Mouse (Mus musculus) bone marrow, adult 2 months (tissue): ENCODE results near the gene Flywch1.

Experiments
- CTCF ChIP-seq: fragments of 200-500 bp; IDR thresholded peaks from 2 replicates; pipeline ENCODE4 v1.5.1; 2011; ENCODE audit warnings: low read length, control low read depth; ENCODE audit not compliant: control insufficient read depth, insufficient read depth
- POLR2A ChIP-seq: fragments of 200-500 bp; IDR thresholded peaks from 2 replicates; pipeline ENCODE4 v1.6.1; 2011; ENCODE audit warnings: low read depth, mild to moderate bottlenecking, control low read depth, low read length, borderline replicate concordance; ENCODE audit not compliant: control insufficient read depth

DNA sequence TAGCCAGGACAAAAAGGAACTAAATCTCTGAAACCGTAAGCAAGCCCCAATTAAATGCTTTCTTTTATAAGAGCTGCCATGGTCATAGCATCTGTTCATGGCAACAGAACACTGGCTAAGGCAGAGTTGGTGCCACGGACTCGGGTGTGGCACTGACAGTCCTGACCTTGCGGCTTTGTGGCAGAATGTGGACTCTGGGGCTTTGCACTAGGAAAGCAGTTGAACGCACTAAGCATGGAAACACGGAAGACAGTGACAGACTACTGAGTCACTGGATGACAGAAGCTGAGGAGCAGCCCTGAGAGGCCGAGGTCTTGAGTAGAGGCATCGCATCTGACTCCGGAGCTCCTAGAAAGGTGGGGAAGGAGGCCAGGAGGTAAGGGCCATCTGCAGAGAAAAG, 13.8 kb downstream of the Flywch1 start:
- no peak for TF ChIP-seq CTCF
- TF ChIP-seq POLR2A: no peak
